Mouse (Mus musculus) large intestine, adult 2 months (tissue): ENCODE results near the gene Coro2a. TPM values are rescaled to one million over a fixed set of nuclear protein-coding genes. Genes with fewer than 3 reads are reported as not detected.
"Not testable (repeated sequence)": the region's sequence is repeated elsewhere in the genome, so short reads cannot be mapped to it uniquely, and the experiment has no call there.

Experiments
- DNase-seq: peaks from one replicate; pipeline ENCODE4 v3.0.0-alpha.2; 2012; ENCODE audit warnings: low read depth, low spot score
- WGBS: fragments of 180-500 bp; shearing (Covaris S2); methylation state at CpG from one replicate; pipeline ENCODE4 v1.1.7; 2018; 5-methylcytosine and 5-hydroxymethylcytosine counted together
- polyA plus RNA-seq: library from polyadenylated mRNA; depleted of rRNA; stranded (reverse); fragments of >200 nt; gene quantifications from 2 replicates; pipeline ENCODE4 v1.2.3, GENCODE M21; 2012; rRNA removed

The Coro2a gene
- 166 and 316 TPM in 2 replicates for polyA plus RNA-seq

- peak; percentile 62 for DNase-seq
- under 1% methylated on average over 58 of the region's 66 CpGs for WGBS
These were observed at the start of gene Coro2a for GRCm38 (mm10) chr4:46601844-46602423. TSS of gene Coro2a (minus strand) at chr4:46602202.

GRCm38 (mm10) chr4:46650086-46650753 is 48.2 kb upstream of the Coro2a start, which contains the start of gene Tbc1d2:
TSS of gene Tbc1d2 (minus strand) at chr4:46650209.
- DNase-seq, result no peak
- WGBS, result under 1% methylated on average over 69 of the region's 69 CpGs

- no peak for DNase-seq
- WGBS, result 29% methylated on average over 4 of the region's 4 CpGs
These were observed 47.2 kb upstream of the Coro2a start for GRCm38 (mm10) chr4:46649161-46649560.

- no peak for DNase-seq
- 73% methylated on average over 8 of the region's 8 CpGs for WGBS
These were observed 41.7 kb upstream of the Coro2a start for GRCm38 (mm10) chr4:46643676-46644112.

- WGBS, result 40% methylated on average over 8 of the region's 8 CpGs
- DNase-seq, result no peak
These were observed 41.1 kb upstream of the Coro2a start for GRCm38 (mm10) chr4:46642924-46643675.

- 80% methylated on average over 4 of the region's 4 CpGs for WGBS
- no peak for DNase-seq
These were observed 39.3 kb upstream of the Coro2a start for GRCm38 (mm10) chr4:46641283-46641682.

GRCm38 (mm10) chr4:46639866-46640265 is 37.9 kb upstream of the Coro2a start:
- WGBS, result 72% methylated on average over 8 of the region's 8 CpGs
- no peak for DNase-seq

- not testable (repeated sequence) for DNase-seq
- WGBS, result 93% methylated on average over 10 of the region's 10 CpGs
These were observed 35.2 kb upstream of the Coro2a start for GRCm38 (mm10) chr4:46637250-46637649.

GRCm38 (mm10) chr4:46635702-46636430 is 33.9 kb upstream of the Coro2a start:
- WGBS, result 79% methylated on average over 16 of the region's 16 CpGs
- no peak for DNase-seq

- DNase-seq, result no peak
- 77% methylated on average over 6 of the region's 6 CpGs for WGBS
These were observed 32.9 kb upstream of the Coro2a start for GRCm38 (mm10) chr4:46634881-46635280.

GRCm38 (mm10) chr4:46633565-46633964 is 31.6 kb upstream of the Coro2a start:
- DNase-seq, result not testable (repeated sequence)
- WGBS, result 46% methylated on average over 6 of the region's 6 CpGs

GRCm38 (mm10) chr4:46632465-46632864 is 30.5 kb upstream of the Coro2a start:
- WGBS, result 80% methylated on average over 2 of the region's 2 CpGs
- no peak for DNase-seq

- no peak for DNase-seq
- WGBS, result 45% methylated on average over 9 of the region's 9 CpGs
These were observed 28.4 kb upstream of the Coro2a start for GRCm38 (mm10) chr4:46630390-46630789.

GRCm38 (mm10) chr4:46628873-46629272 is 26.9 kb upstream of the Coro2a start:
- no peak for DNase-seq

GRCm38 (mm10) chr4:46628081-46628480 is 26.1 kb upstream of the Coro2a start:
- no peak for DNase-seq
- WGBS, result 70% methylated on average over 11 of the region's 11 CpGs

More at GRCm38 (mm10) chr4:46628873-46629272, 26.9 kb upstream of the Coro2a start:
- 19% methylated on average over 9 of the region's 9 CpGs for WGBS

GRCm38 (mm10) chr4:46625101-46625500 is 23.1 kb upstream of the Coro2a start:
- 55% methylated on average over 10 of the region's 10 CpGs for WGBS
- no peak for DNase-seq

GRCm38 (mm10) chr4:46623007-46623406 is 21.0 kb upstream of the Coro2a start:
- WGBS, result 51% methylated on average over 5 of the region's 5 CpGs
- DNase-seq, result no peak

- WGBS, result 89% methylated on average over 8 of the region's 8 CpGs
These were observed 18.9 kb upstream of the Coro2a start for GRCm38 (mm10) chr4:46620946-46621345.

GRCm38 (mm10) chr4:46620330-46620729 is 18.3 kb upstream of the Coro2a start:
- DNase-seq, result no peak
- 26% methylated on average over 23 of the region's 23 CpGs for WGBS

More at GRCm38 (mm10) chr4:46620946-46621345, 18.9 kb upstream of the Coro2a start:
- no peak for DNase-seq
